8 mouse cellular contexts compared by ENCODE assay signal in the genomic region with DNA sequence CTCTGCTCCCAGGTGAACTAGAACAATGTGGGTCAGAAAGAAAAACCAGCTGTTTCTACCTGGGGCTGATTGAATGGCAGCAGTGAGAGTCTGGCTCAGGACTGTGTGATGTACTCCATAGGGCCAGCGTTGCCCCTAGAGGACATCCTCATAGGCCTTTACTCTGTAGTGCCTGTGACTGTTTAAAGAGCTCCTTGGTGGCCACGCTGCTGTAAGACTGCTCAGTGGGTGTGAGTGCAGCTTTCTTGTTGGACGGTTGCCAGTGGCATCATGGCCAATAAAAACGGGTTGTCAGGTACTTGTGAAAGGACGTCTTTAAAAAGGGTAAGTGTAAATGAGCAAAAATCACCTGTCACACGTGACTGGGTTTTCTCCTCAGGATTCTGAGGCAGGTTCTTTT.
DNase-seq lines count a peak whose midpoint lies in the region; ATAC-seq and TF ChIP-seq lines count a peak whose summit lies in the region.

No protein-coding gene starts in this region.

- H3K27me3 ChIP-seq in midbrain, embryonic 14.5 days (ENCODE audit: control insufficient read depth, insufficient read depth, low read length) = no peaks in the 10 kb centered on the region
- H3K27me3 ChIP-seq in midbrain, embryonic 13.5 days = no peaks in the 10 kb centered on the region
- no peaks in the 10 kb centered on the region for H3K27me3 ChIP-seq in kidney, postnatal 0 days (ENCODE audit: insufficient read depth, low read length)
- H3K27me3 ChIP-seq in neural tube, embryonic 15.5 days (replicated peaks) = no peaks in the 10 kb centered on the region

- no peaks in the 10 kb centered on the region for H3K36me3 ChIP-seq in midbrain, embryonic 14.5 days (ENCODE audit: control insufficient read depth, insufficient read depth, low read length)
- no peaks in the 10 kb centered on the region for H3K36me3 ChIP-seq in midbrain, embryonic 13.5 days
- no peaks in the 10 kb centered on the region for H3K36me3 ChIP-seq in kidney, postnatal 0 days (ENCODE audit: insufficient read depth, low read length)
- H3K36me3 ChIP-seq in neural tube, embryonic 15.5 days = no peaks in the 10 kb centered on the region

- intact Hi-C loops in gastrocnemius, adult 2 months (cut with DNase I) = no loop called here

- no peak for DNase-seq in cerebellum, adult 8-10 months
- DNase-seq in midbrain, embryonic 14.5 days = peak; percentile 20
- no peak for DNase-seq in kidney, postnatal 0 days (ENCODE audit: low spot score)
- no peak for DNase-seq in gastrocnemius, adult 2 months
- DNase-seq in natural killer cell, adult 2 months (ENCODE audit: low spot score in 2 of 2) = no peak

- no peak overlapping the region for H3K4me2 ChIP-seq in midbrain, embryonic 14.5 days (ENCODE audit: low read length)
- no peak overlapping the region for H3K4me2 ChIP-seq in midbrain, embryonic 13.5 days (replicated peaks)
- no peak overlapping the region for H3K4me2 ChIP-seq in kidney, postnatal 0 days (ENCODE audit: low read length)
- no peak overlapping the region for H3K4me2 ChIP-seq in neural tube, embryonic 15.5 days

- no peak overlapping the region for H3K4me3 ChIP-seq in midbrain, embryonic 14.5 days (replicated peaks; ENCODE audit: low read depth, low read length)
- H3K4me3 ChIP-seq in midbrain, embryonic 13.5 days (replicated peaks) = no peak overlapping the region
- H3K4me3 ChIP-seq in kidney, postnatal 0 days (replicated peaks; ENCODE audit: low read depth, low read length) = no peak overlapping the region
- H3K4me3 ChIP-seq in neural tube, embryonic 15.5 days (replicated peaks) = no peak overlapping the region
- H3K4me3 ChIP-seq in gastrocnemius, adult 2 months = no peak overlapping the region

- no peak overlapping the region for H3K27ac ChIP-seq in midbrain, embryonic 14.5 days (replicated peaks; ENCODE audit: low read depth, low read length)
- no peak overlapping the region for H3K27ac ChIP-seq in midbrain, embryonic 13.5 days
- H3K27ac ChIP-seq in kidney, postnatal 0 days = no peak overlapping the region
- no peak overlapping the region for H3K27ac ChIP-seq in neural tube, embryonic 15.5 days (replicated peaks)
- no peak overlapping the region for H3K27ac ChIP-seq in gastrocnemius, adult 2 months

- ATAC-seq in cerebellum, adult (ENCODE audit: insufficient number of reproducible peaks, low FRiP score, low TSS enrichment) = peak; percentile 41; the same call in 1 of the 2 replicates
- no peak for ATAC-seq in midbrain, embryonic 14.5 days (ENCODE audit: low FRiP score, low TSS enrichment)
- ATAC-seq in midbrain, embryonic 13.5 days = no peak
- peak; percentile 78 for ATAC-seq in kidney, postnatal 0 days (replicated peaks; ENCODE audit: low FRiP score, low read depth)
- ATAC-seq in neural tube, embryonic 15.5 days (ENCODE audit: low FRiP score) = peak; percentile 72

- H3K4me1 ChIP-seq in midbrain, embryonic 14.5 days (ENCODE audit: control insufficient read depth, insufficient read depth, low read length) = no peaks in the 10 kb centered on the region
- no peaks in the 10 kb centered on the region for H3K4me1 ChIP-seq in midbrain, embryonic 13.5 days (replicated peaks)
- H3K4me1 ChIP-seq in kidney, postnatal 0 days (replicated peaks; ENCODE audit: insufficient read depth, low read length) = no peaks in the 10 kb centered on the region
- H3K4me1 ChIP-seq in neural tube, embryonic 15.5 days = peaks cover 7% of the 10 kb centered on the region

- H3K9me3 ChIP-seq in midbrain, embryonic 14.5 days (ENCODE audit: control insufficient read depth, low read length) = no peaks in the 10 kb centered on the region
- no peaks in the 10 kb centered on the region for H3K9me3 ChIP-seq in midbrain, embryonic 13.5 days
- no peaks in the 10 kb centered on the region for H3K9me3 ChIP-seq in kidney, postnatal 0 days (replicated peaks; ENCODE audit: low read length)
- no peaks in the 10 kb centered on the region for H3K9me3 ChIP-seq in neural tube, embryonic 15.5 days (replicated peaks)

- no peak overlapping the region for H3K9ac ChIP-seq in midbrain, embryonic 14.5 days (replicated peaks; ENCODE audit: low read length)
- no peak overlapping the region for H3K9ac ChIP-seq in midbrain, embryonic 13.5 days (replicated peaks)
- no peak overlapping the region for H3K9ac ChIP-seq in kidney, postnatal 0 days (ENCODE audit: low read depth, low read length)
- no peak overlapping the region for H3K9ac ChIP-seq in neural tube, embryonic 15.5 days (replicated peaks)

- peak; percentile 12; the same call in 1 of the 2 replicates for TF ChIP-seq CTCF in kidney, postnatal 0 days (IDR thresholded peaks at IDR 0.05; ENCODE audit: low read depth)
- no peak for TF ChIP-seq CTCF in gastrocnemius, adult 2 months (IDR thresholded peaks at IDR 0.05)

- 55% methylated on average over 6 of the region's 6 CpGs for WGBS in midbrain, embryonic 14.5 days
- 62% methylated on average over 6 of the region's 6 CpGs for WGBS in midbrain, embryonic 13.5 days
- WGBS in kidney, postnatal 0 days = 25% methylated on average over 6 of the region's 6 CpGs
- 39% methylated on average over 6 of the region's 6 CpGs for WGBS in neural tube, embryonic 15.5 days

Comparison
In these comparisons a context has a peak if more than half of its experiments do, and no peak if none do; other contexts are left out.
1. ATAC-seq: peak in cerebellum, adult (single experiment), kidney, postnatal 0 days (single experiment) and neural tube, embryonic 15.5 days (single experiment); none in midbrain, embryonic 14.5 days (single experiment) and midbrain, embryonic 13.5 days (single experiment).